Mouse (Mus musculus) ES-CJ7 (cell line): ENCODE results near the gene Mrm2.

Source experiments
- DNase-seq: peaks from one replicate; pipeline ENCODE4 v3.0.0; 2011; ENCODE audit warnings: low read depth, low spot score

Gene Mrm2

GRCm38 (mm10) chr5:140342880-140343279 lies 11.2 kb upstream of the Mrm2 start:
- no peak for DNase-seq

GRCm38 (mm10) chr5:140339836-140340235 lies 8.1 kb upstream of the Mrm2 start:
- DNase-seq, result no peak

GRCm38 (mm10) chr5:140338779-140339178 lies 7.1 kb upstream of the Mrm2 start:
- no peak for DNase-seq

GRCm38 (mm10) chr5:140336680-140337079 lies 5.0 kb upstream of the Mrm2 start:
- DNase-seq, result peak; percentile 50

- peak; percentile 78 for DNase-seq
Observed at GRCm38 (mm10) chr5:140333631-140334030, 1.9 kb upstream of the Mrm2 start.

- peak; percentile 87 for DNase-seq
Observed at GRCm38 (mm10) chr5:140332519-140332918, 821 bp upstream of the Mrm2 start.

GRCm38 (mm10) chr5:140324058-140324457 lies 7.6 kb downstream of the Mrm2 start:
- peak; percentile 48 for DNase-seq

- DNase-seq, result no peak
Observed at GRCm38 (mm10) chr5:140321756-140322575, 9.7 kb downstream of the Mrm2 start.

GRCm38 (mm10) chr5:140321042-140321755 lies 10.5 kb downstream of the Mrm2 start, which contains the start of the genes Mad1l1 and Nudt1:
TSS of gene Mad1l1 (minus strand) at chr5:140321552.
TSS of gene Nudt1 (plus strand) at chr5:140321656.
- peak; percentile 96 for DNase-seq

GRCm38 (mm10) chr5:140316716-140317115 lies 15.0 kb downstream of the Mrm2 start:
- no peak for DNase-seq

- DNase-seq, result no peak
Observed at GRCm38 (mm10) chr5:140307602-140308001, 24.1 kb downstream of the Mrm2 start.

- DNase-seq, result no peak
Observed at GRCm38 (mm10) chr5:140306016-140306415, 25.7 kb downstream of the Mrm2 start.

- no peak for DNase-seq
Observed at GRCm38 (mm10) chr5:140298291-140298690, 33.4 kb downstream of the Mrm2 start.

GRCm38 (mm10) chr5:140292152-140292551 lies 39.5 kb downstream of the Mrm2 start:
- peak; percentile 73 for DNase-seq

- no peak for DNase-seq
Observed at GRCm38 (mm10) chr5:140289161-140289560, 42.5 kb downstream of the Mrm2 start.

GRCm38 (mm10) chr5:140288287-140288686 lies 43.4 kb downstream of the Mrm2 start:
- DNase-seq, result no peak

GRCm38 (mm10) chr5:140284761-140285160 lies 46.9 kb downstream of the Mrm2 start:
- no peak for DNase-seq

GRCm38 (mm10) chr5:140284011-140284410 lies 47.7 kb downstream of the Mrm2 start:
- DNase-seq, result no peak

GRCm38 (mm10) chr5:140282900-140283299 lies 48.8 kb downstream of the Mrm2 start:
- no peak for DNase-seq

GRCm38 (mm10) chr5:140282376-140282775 lies 49.3 kb downstream of the Mrm2 start:
- peak; percentile 79 for DNase-seq

GRCm38 (mm10) chr5:140280205-140280604 lies 51.5 kb downstream of the Mrm2 start:
- no peak for DNase-seq
